Mouse (Mus musculus) intestine, postnatal 0 days (tissue): ENCODE results near the gene Dkkl1. TPM values are rescaled to one million over a fixed set of nuclear protein-coding genes. Genes with fewer than 3 reads are reported as not detected.
A peak's percentile ranks its signal among the peaks of the same experiment; 100 is the strongest.

Experiments
- ATAC-seq: fragments of 200-750 bp; cut with Nextera tagmentation; 2 replicates; pipeline ENCODE4 v1.8.0; 2017; ENCODE audit warnings: mild to moderate bottlenecking, moderate TSS enrichment, moderate library complexity
- H3K27ac ChIP-seq: fragments of 300-500 bp; sonication (generic); 2 replicates; pipeline ENCODE4 v1.5.1; 2014; ENCODE audit warnings: mild to moderate bottlenecking, low read depth, low read length, moderate library complexity
- H3K27me3 ChIP-seq: fragments of 300-500 bp; sonication (generic); replicated peaks from 2 replicates; pipeline ENCODE4 v1.6.1; 2014; ENCODE audit warnings: low read length, mixed read lengths; ENCODE audit not compliant: control insufficient read depth, insufficient read depth
- H3K36me3 ChIP-seq: fragments of 300-500 bp; sonication (generic); 2 replicates; pipeline ENCODE4 v1.6.1; 2014; ENCODE audit warnings: mild to moderate bottlenecking, moderate library complexity; ENCODE audit not compliant: control insufficient read depth, insufficient read depth
- H3K4me1 ChIP-seq: fragments of 300-500 bp; sonication (generic); replicated peaks from 2 replicates; pipeline ENCODE4 v1.6.1; 2014; ENCODE audit warnings: antibody characterized with exemption, low read length, mixed read lengths; ENCODE audit not compliant: control insufficient read depth, insufficient read depth
- H3K4me2 ChIP-seq: fragments of 300-500 bp; sonication (generic); replicated peaks from 2 replicates; pipeline ENCODE4 v1.6.1; 2014; ENCODE audit warnings: low read depth, mild to moderate bottlenecking, moderate library complexity
- H3K4me3 ChIP-seq: fragments of 300-500 bp; sonication (generic); 2 replicates; pipeline ENCODE4 v1.5.1; 2014; ENCODE audit warnings: low read depth, low read length
- H3K9ac ChIP-seq: fragments of 300-500 bp; sonication (generic); 2 replicates; pipeline ENCODE4 v1.6.1; 2014; ENCODE audit warnings: mild to moderate bottlenecking, low read depth, low read length
- H3K9me3 ChIP-seq: fragments of 300-500 bp; sonication (generic); 2 replicates; pipeline ENCODE4 v1.6.1; 2016; ENCODE audit warnings: mixed run types; ENCODE audit not compliant: control insufficient read depth
- CTCF ChIP-seq: sonication (generic); IDR thresholded peaks from 2 replicates; pipeline ENCODE4 v1.5.1; 2016; ENCODE audit warnings: low read depth, mild to moderate bottlenecking, control low read depth, antibody characterized with exemption, moderate library complexity
- whole genome bisulfite sequencing: fragments of 180-500 bp; shearing (Covaris S2); extraction: QIAGEN DNeasy Blood & Tissue Kit; methylation state at CpG from one replicate; pipeline ENCODE4 v1.1.7; 2014; 5-methylcytosine and 5-hydroxymethylcytosine counted together
- polyA plus RNA-seq: library from polyadenylated mRNA; unstranded; fragments of >200 nt; fragmentation: Nextera tagmentation; extraction: Ambion mirVana; gene quantifications from 2 replicates; pipeline ENCODE4 v1.2.1, GENCODE M21; 2015

Dkkl1 gene
- polyA plus RNA-seq, 1 experiment from 2014 or later: 0.47 TPM

- WGBS: 59% methylated on average over 5 of the region's 5 CpGs
- no peak for TF ChIP-seq CTCF
Observed at GRCm38 (mm10) chr7:45164833-45165232, 47.1 kb downstream of the Dkkl1 start.

GRCm38 (mm10) chr7:45163735-45164490 lies 48.0 kb downstream of the Dkkl1 start, which contains the start of gene Slc17a7:
Gene Slc17a7 (plus strand): TSS chr7:45163949.
- ATAC-seq: 0 out of 2 replicates have a peak, but pooled peaks have one; percentile 19
- H3K9me3 ChIP-seq: no peaks in the 10 kb centered on the region; the same call in 1 of the 2 replicates
- H3K4me3 ChIP-seq: peak within 1 kb of the TSS; percentile 47
- peaks cover 15% of the 10 kb centered on the region for H3K36me3 ChIP-seq
- no peak for TF ChIP-seq CTCF
- H3K27me3 ChIP-seq: peaks cover 63% of the 10 kb centered on the region
- peak within 1 kb of the TSS; percentile 50; the same call in 1 of the 2 replicates for H3K9ac ChIP-seq
- no peak within 1 kb of the TSS for H3K27ac ChIP-seq
- H3K4me1 ChIP-seq: peaks cover 5% of the 10 kb centered on the region; the same call in 1 of the 2 replicates
- WGBS: 3% methylated on average over 41 of the region's 41 CpGs
- peak within 1 kb of the TSS; percentile 78 for H3K4me2 ChIP-seq

More at GRCm38 (mm10) chr7:45164833-45165232, 47.1 kb downstream of the Dkkl1 start:
- Histone ChIP-seq H3K36me3 (peaks cover 7% of the 10 kb centered on the region; the same call in 1 of the 2 replicates), H3K4me3 (no peak overlapping the region), H3K27ac (no peak overlapping the region), H3K4me1 (peaks cover 5% of the 10 kb centered on the region; the same call in 1 of the 2 replicates), H3K4me2 (no peak overlapping the region), H3K9me3 (peaks cover 4% of the 10 kb centered on the region), H3K9ac (no peak overlapping the region), H3K27me3 (peaks cover 71% of the 10 kb centered on the region)
- ATAC-seq: no peak

GRCm38 (mm10) chr7:45162996-45163615 lies 48.8 kb downstream of the Dkkl1 start:
- no peak for TF ChIP-seq CTCF
- no peak overlapping the region for H3K9ac ChIP-seq
- peaks cover 55% of the 10 kb centered on the region for H3K27me3 ChIP-seq
- H3K4me1 ChIP-seq: peaks cover 5% of the 10 kb centered on the region; the same call in 1 of the 2 replicates
- no peak for ATAC-seq
- H3K27ac ChIP-seq: no peak overlapping the region
- whole genome bisulfite sequencing: 69% methylated on average over 9 of the region's 9 CpGs
- peaks cover 22% of the 10 kb centered on the region for H3K36me3 ChIP-seq
- peak overlapping the region; percentile 47; the same call in 1 of the 2 replicates for H3K4me3 ChIP-seq
- no peak overlapping the region for H3K4me2 ChIP-seq
- no peaks in the 10 kb centered on the region for H3K9me3 ChIP-seq

- peak overlapping the region; percentile 36 for H3K4me3 ChIP-seq
- H3K27me3 ChIP-seq: peaks cover 50% of the 10 kb centered on the region
- peaks cover 28% of the 10 kb centered on the region for H3K36me3 ChIP-seq
- H3K27ac ChIP-seq: no peak overlapping the region
- WGBS: 25% methylated on average over 6 of the region's 6 CpGs
- no peak for ATAC-seq
- no peaks in the 10 kb centered on the region for H3K9me3 ChIP-seq
- peak overlapping the region; percentile 71 for H3K4me2 ChIP-seq
- TF ChIP-seq CTCF: no peak
- 0 out of 2 replicates have a peak overlapping the region, but pooled peaks have one; percentile 7 for H3K9ac ChIP-seq
- peaks cover 5% of the 10 kb centered on the region; the same call in 1 of the 2 replicates for H3K4me1 ChIP-seq
Observed at GRCm38 (mm10) chr7:45162551-45162950, 49.4 kb downstream of the Dkkl1 start.

GRCm38 (mm10) chr7:45161612-45162473 lies 50.1 kb downstream of the Dkkl1 start:
- peak; percentile 89 for TF ChIP-seq CTCF
- Histone ChIP-seq H3K27ac (no peak overlapping the region), H3K4me2 (peak overlapping the region; percentile 71), H3K9ac (0 out of 2 replicates have a peak overlapping the region, but pooled peaks have one; percentile 7), H3K27me3 (peaks cover 45% of the 10 kb centered on the region), H3K36me3 (peaks cover 30% of the 10 kb centered on the region), H3K4me3 (peak overlapping the region; percentile 36), H3K9me3 (no peaks in the 10 kb centered on the region), H3K4me1 (peaks cover 5% of the 10 kb centered on the region; the same call in 1 of the 2 replicates)
- ATAC-seq: peak; percentile 71
- WGBS: 4% methylated on average over 35 of the region's 35 CpGs
